Comparison of ENCODE assay signal across 24 mouse cellular contexts in genomic region chr13:41520549-41521161, GRCm38 (mm10). TPM values are rescaled to one million over a fixed set of nuclear protein-coding genes. Genes with fewer than 3 reads are reported as not detected.
DNase-seq lines count a peak whose midpoint lies in the region; ATAC-seq and TF ChIP-seq lines count a peak whose summit lies in the region.
"Had no signal": no experiment of that assay in that cellular context is flagged by ENCODE, and none has a peak within 500 bp of the region (broad histone marks: within the 10 kb centered on the region; RNA-seq: fewer than 3 reads in every experiment).

No protein-coding gene starts in this region.

- intact Hi-C loops in heart, adult 2 months (cut with DNase I): no loop called here

- H3K79me2 ChIP-seq in heart, adult 2 months (replicated peaks; ENCODE audit: control insufficient read depth, insufficient read depth, low read length): no peaks in the 10 kb centered on the region

- no peak for TF ChIP-seq POLR2A in heart, adult 2 months (IDR thresholded peaks at IDR 0.05; ENCODE audit: insufficient read depth, low read depth, low read length)

- H3K27ac ChIP-seq in heart, adult 2 months: no peak overlapping the region
- H3K27ac ChIP-seq: embryonic facial prominence, embryonic 12.5 days; gastrocnemius, adult 2 months; heart, embryonic 15.5 days; kidney, embryonic 15.5 days; limb, embryonic 12.5 days; neural tube, embryonic 12.5 days had no signal

- TF ChIP-seq CTCF in heart, adult 2 months (IDR thresholded peaks at IDR 0.05): no peak

- WGBS in heart, adult 2 months: 82% methylated on average over 5 of the region's 5 CpGs

- no peaks in the 10 kb centered on the region; the same call in none of the 2 replicates for H3K4me1 ChIP-seq in heart, adult 2 months (ENCODE audit: control insufficient read depth, insufficient read depth, low read length)
- H3K4me1 ChIP-seq: heart, embryonic 15.5 days; neural tube, embryonic 12.5 days had no signal

- H3K36me3 ChIP-seq in heart, adult 2 months (ENCODE audit: control insufficient read depth, insufficient read depth, low read length): no peaks in the 10 kb centered on the region
- H3K36me3 ChIP-seq: embryonic facial prominence, embryonic 12.5 days; heart, embryonic 15.5 days; kidney, embryonic 15.5 days; limb, embryonic 12.5 days; neural tube, embryonic 12.5 days had no signal

- no peak overlapping the region for H3K9ac ChIP-seq in heart, adult 2 months (ENCODE audit: low read depth, low read length)
- H3K9ac ChIP-seq: embryonic facial prominence, embryonic 12.5 days; heart, embryonic 15.5 days; kidney, embryonic 15.5 days; limb, embryonic 12.5 days; neural tube, embryonic 12.5 days had no signal

- ATAC-seq in megakaryocyte, adult 5-6 weeks (ENCODE audit: poor library complexity, severe bottlenecking): peak; percentile 48
- ATAC-seq: forebrain, embryonic 14.5 days; hindbrain, embryonic 16.5 days; midbrain, embryonic 16.5 days had no signal

- no peak overlapping the region for H3K4me3 ChIP-seq in heart, adult 2 months
- H3K4me3 ChIP-seq: embryonic facial prominence, embryonic 12.5 days; erythroblast, embryonic 14.5 days; gastrocnemius, adult 2 months; heart, embryonic 15.5 days; kidney, embryonic 15.5 days; limb, embryonic 12.5 days; myocyte; neural tube, embryonic 12.5 days had no signal

- DNase-seq in lung, postnatal 36 days: peak; percentile 32
- DNase-seq in lung, adult 18-20 months: no peak
- DNase-seq in NIH3T3 (ENCODE audit: low read depth): peak; percentile 62
- no peak for DNase-seq in spleen, postnatal 36 days (ENCODE audit: low spot score in 2 of 2)
- no peak for DNase-seq in heart, adult 2 months
- DNase-seq: cerebellum, adult 11 months; cerebellum, adult 9-10 months; cerebellum, postnatal 36 days; gastrocnemius, adult 2 months; gastrocnemius, postnatal 36 days; kidney, adult 18-20 months; kidney, postnatal 25 days; right cerebral cortex, postnatal 4 days had no signal

- H3K27me3 ChIP-seq in heart, adult 2 months (ENCODE audit: control insufficient read depth, insufficient read depth, low read length): no peaks in the 10 kb centered on the region
- H3K27me3 ChIP-seq: embryonic facial prominence, embryonic 12.5 days; heart, embryonic 15.5 days; kidney, embryonic 15.5 days; limb, embryonic 12.5 days; neural tube, embryonic 12.5 days had no signal

- TF ChIP-seq EP300 in heart, adult 2 months (IDR thresholded peaks at IDR 0.05; ENCODE audit: insufficient read depth, low read depth, low read length): no peak

RNA-seq across cellular contexts. Expression of gene Nedd9, which starts 33.5 kb away (rescaled TPM):
- 50.6 and 64.3 TPM in 2 replicates for total RNA-seq in megakaryocyte, adult 5-6 weeks (2015)
- 74.0 and 85.5 TPM in 2 replicates for total RNA-seq in megakaryocyte, adult 5-6 weeks (2017)
- total RNA-seq in heart, adult 2 months (2021): 10 to 100 TPM; 26.7 to 28.9 TPM
- 15.2 and 24.7 TPM in 2 replicates for polyA plus RNA-seq in heart, adult 2 months (2012; rRNA removed)
- polyA plus RNA-seq: erythroblast, embryonic 14.5 days had no signal

Comparison
In these comparisons a context has a peak if more than half of its experiments do, and no peak if none do; other contexts are left out.
1. DNase-seq: peak in lung, postnatal 36 days (single experiment) and NIH3T3 (single experiment); none in lung, adult 18-20 months (0 of 2), spleen, postnatal 36 days (0 of 2) and heart, adult 2 months (0 of 2).